Mouse (Mus musculus): ENCODE data around the gene Use1. TPM values are rescaled to one million over a fixed set of nuclear protein-coding genes. Genes with fewer than 3 reads are reported as not detected.

The Use1 gene
- 74.6 and 89.0 TPM in 2 replicates for polyA plus RNA-seq (2015; fragmentation: Nextera tagmentation; extraction: Ambion mirVana)

DNA sequence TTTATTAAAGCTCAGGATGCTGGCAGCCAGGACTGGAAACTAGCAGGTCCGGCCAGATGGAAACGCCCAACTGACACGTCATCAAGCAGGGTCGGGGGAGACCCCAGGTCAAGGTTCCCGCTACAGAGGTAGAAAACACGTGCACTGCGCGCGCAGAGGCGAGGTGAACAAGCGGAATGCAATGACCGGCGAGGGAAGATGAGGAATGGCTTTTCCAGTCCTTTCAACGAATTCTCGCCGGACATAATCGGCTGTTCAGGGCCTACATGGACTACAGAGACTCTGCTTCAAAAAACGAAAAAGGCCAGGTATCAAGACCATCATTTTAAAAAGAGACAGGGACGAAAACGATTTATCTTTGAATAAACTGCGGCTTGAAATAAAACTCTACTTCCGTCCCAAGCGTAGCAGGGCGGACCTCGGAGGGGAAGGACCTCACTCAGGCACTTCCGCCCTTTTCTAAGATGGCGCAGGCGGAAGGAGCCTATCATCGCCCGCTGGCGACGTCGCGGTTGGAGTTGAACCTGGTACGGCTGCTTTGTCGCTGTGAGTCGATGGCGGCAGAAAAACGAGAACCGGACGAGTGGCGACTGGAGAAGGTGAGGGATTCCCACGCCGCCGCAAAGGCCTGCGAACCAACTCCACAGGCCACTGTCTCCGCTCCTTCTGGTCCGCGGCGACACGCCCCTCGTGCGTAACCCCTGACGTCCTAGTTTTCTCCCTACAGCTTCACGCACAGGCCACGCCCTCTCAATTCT, at the start of gene Use1:
Gene Use1, plus strand, starts transcription at position 78 of the 758 bp plus-strand sequence.

DNA sequence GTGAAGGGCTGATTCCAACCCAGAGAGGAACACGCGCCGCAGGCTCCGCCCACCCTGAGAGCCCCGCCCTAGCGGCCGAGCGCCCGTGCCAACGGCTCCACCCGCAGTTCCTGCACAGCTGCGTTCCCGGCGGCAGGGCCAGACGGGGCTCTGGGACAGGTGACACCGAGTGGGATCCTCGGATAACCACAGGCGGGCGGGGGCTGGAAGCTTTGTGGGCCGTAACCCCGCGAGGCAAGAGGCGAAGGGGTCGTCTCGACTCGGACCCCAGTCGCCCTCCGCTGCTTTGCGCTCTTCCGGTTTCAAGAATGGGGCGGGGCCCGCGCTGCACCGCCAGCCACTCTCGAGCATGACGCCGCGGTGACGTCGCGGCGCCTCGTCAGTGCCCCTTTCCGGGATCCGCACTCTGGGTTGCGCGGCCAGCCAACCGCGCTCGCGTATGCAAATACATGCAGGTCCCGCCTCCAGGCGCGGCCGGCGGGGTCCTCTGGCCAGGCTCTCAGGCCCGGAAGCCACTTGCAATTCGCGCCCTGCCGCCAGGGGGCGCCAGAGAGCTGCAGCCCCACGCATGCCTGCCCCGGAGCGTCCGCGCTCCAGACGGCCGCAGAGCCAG, 4.7 kb downstream of the Use1 start, which contains the start of gene Ocel1:
Gene Ocel1, plus strand, starts transcription at position 63 of the 613 bp plus-strand sequence.

DNA sequence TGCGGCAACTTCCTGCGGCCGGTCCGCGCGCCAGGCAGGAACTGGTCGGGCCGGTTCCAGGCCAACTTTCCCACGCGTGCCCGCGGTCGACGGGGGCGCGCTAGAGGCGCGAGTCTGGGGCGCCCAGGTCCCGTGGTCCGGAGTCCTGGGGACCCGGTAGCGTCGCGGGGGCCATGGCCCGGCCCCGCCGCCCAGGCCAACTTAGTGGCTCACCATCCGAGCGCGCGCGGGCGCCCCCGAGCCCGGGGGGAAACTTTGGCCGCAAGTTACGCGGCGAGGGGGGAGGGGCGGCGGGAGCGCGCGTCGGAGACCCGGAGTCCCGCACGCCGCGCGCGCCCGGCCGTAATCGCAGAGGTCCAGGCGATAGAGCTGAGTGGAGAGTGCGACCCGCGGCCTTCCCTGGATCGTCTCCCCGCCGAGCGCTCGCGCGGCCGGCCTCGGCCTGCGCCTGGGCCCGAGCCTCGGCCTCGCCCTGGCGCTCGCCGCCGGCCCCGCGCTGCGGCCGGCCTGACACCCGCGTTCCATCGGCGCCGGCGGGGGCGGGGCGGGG, 14.8 kb downstream of the Use1 start, which contains the start of gene Nr2f6:
Gene Nr2f6, minus strand, starts transcription at position 540 of the 550 bp plus-strand sequence.

DNA sequence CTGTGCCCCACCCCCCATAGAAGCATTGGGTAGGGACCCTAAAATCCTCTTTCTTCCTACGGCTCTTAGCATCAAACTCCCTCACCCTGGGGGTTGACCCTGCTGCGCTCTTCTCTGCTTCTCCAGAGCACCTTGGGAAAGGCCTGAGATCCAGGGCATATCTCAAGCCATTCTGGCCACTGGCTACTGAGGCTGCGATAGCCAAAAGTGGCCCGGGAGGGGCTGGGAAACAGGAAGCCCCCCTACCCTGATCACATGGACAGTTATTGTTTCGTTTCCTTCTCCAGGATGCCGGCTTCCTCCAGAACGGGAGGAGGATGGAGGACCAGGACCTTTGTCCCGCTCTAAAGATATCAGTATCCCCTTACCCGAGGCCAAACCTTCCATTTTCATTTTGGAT, 29.0 kb downstream of the Use1 start, which contains the start of gene Ushbp1:
Gene Ushbp1, minus strand, starts transcription at position 174 of the 400 bp plus-strand sequence.

DNA sequence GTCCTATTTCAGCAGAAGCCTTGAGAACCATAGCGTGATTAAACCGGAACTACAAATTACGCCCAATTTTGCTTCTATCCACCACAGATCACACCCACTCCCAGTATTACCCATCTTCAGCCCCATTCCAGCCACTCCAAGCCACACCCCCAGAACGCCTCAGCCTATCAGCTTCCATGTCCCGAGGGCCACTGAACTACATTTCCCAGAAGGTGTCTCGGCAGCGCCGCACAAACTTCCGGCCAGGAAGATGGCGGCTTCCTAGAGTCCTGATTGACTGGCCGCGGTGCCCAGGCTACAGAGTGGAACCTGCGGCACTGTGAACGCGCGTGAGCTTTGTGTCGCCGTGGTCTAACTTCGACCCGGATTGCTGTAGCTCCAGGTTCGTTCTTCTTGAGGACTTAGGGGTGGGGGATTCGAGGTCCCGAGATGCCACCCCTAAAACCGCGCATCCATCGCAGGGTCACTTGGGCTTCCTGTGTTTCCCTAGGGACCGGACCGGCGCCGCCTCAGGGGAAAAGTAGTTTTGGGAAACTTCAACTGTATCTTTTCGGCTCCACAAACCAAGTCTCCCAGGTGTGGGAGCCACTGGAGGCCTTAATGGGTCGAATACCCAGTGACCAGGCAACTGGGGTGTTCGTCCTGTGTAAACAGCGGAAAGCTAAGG, 30.1 kb downstream of the Use1 start, which contains the start of gene Babam1:
Gene Babam1, plus strand, starts transcription at position 223 of the 667 bp plus-strand sequence.

DNA sequence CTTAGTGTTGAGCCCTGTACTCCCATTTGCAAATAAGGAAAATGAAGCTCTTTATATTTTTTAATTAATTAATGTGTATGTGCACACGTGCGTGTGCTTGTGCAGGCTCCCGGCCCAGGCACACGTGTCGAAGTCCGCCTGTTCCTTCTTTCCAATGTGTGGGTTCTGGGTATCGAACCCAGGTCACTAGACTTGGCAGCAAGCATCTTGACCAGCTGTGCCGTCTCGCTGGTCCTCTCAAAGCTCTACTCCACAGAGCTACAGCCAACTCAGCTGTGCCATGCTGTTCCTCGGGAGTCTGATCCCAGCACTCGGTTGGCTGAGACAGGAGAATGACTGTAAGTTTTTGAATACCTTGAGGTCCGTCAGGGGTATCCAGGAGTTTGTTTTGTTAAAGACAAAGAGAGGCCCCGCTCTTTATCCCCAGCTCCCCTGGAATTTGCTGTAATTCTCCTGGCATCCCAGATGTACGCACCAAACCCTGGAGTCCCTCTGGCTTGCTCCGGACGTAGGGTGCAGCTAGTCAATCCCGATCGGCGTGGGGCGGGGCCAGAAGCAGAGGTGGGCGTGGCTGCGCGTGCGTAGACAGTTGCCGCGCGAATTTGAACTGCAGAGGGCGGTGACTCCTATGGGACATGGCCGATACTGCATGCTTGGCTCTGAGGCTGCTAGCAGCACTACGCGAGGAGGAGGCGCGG, 38.9 kb downstream of the Use1 start, which contains the start of gene Ankle1:
Gene Ankle1, plus strand, starts transcription at position 610 of the 698 bp plus-strand sequence.

Other genes starting within 250 kb of the Use1 start
- 11.0 and 13.2 TPM in 2 replicates for gene Myo9b, start 94.1 kb upstream of the Use1 start, polyA plus RNA-seq (2015; fragmentation: Nextera tagmentation; extraction: Ambion mirVana)
- gene Haus8, start 93.9 kb upstream of the Use1 start, polyA plus RNA-seq (2015; fragmentation: Nextera tagmentation; extraction: Ambion mirVana) = 41.4 and 47.5 TPM in 2 replicates
- 7.8 and 8.6 TPM in 2 replicates for gene Ocel1, start 4.5 kb downstream of the Use1 start, polyA plus RNA-seq (2015; fragmentation: Nextera tagmentation; extraction: Ambion mirVana)
- gene Nr2f6, start 15.1 kb downstream of the Use1 start, polyA plus RNA-seq (2015; fragmentation: Nextera tagmentation; extraction: Ambion mirVana) = 9.6 and 13.2 TPM in 2 replicates
- 7.3 and 10.4 TPM in 2 replicates for gene Ushbp1, start 29.0 kb downstream of the Use1 start, polyA plus RNA-seq (2015; fragmentation: Nextera tagmentation; extraction: Ambion mirVana)
- 58.4 and 62.9 TPM in 2 replicates for gene Babam1, start 30.0 kb downstream of the Use1 start, polyA plus RNA-seq (2015; fragmentation: Nextera tagmentation; extraction: Ambion mirVana)
- gene Ankle1, start 39.2 kb downstream of the Use1 start, polyA plus RNA-seq (2015; fragmentation: Nextera tagmentation; extraction: Ambion mirVana) = 44.9 and 47.2 TPM in 2 replicates
- gene Abhd8, start 96.8 kb downstream of the Use1 start, polyA plus RNA-seq (2015; fragmentation: Nextera tagmentation; extraction: Ambion mirVana) = 12.1 and 15.6 TPM in 2 replicates
- 132 and 137 TPM in 2 replicates for gene Mrpl34, start 98.1 kb downstream of the Use1 start, polyA plus RNA-seq (2015; fragmentation: Nextera tagmentation; extraction: Ambion mirVana)
- gene Dda1, start 102.4 kb downstream of the Use1 start, polyA plus RNA-seq (2015; fragmentation: Nextera tagmentation; extraction: Ambion mirVana) = 57.6 and 58.7 TPM in 2 replicates
- 0.48 and 0.53 TPM in 2 replicates for gene Ano8, start 119.1 kb downstream of the Use1 start, polyA plus RNA-seq (2015; fragmentation: Nextera tagmentation; extraction: Ambion mirVana)
- 8.7 and 9.3 TPM in 2 replicates for gene Gtpbp3, start 121.3 kb downstream of the Use1 start, polyA plus RNA-seq (2015; fragmentation: Nextera tagmentation; extraction: Ambion mirVana)
- gene Plvap, start 144.9 kb downstream of the Use1 start, polyA plus RNA-seq (2015; fragmentation: Nextera tagmentation; extraction: Ambion mirVana) = 80.9 and 96.7 TPM in 2 replicates
- gene Ccdc194, start 158.9 kb downstream of the Use1 start, polyA plus RNA-seq (2015; fragmentation: Nextera tagmentation; extraction: Ambion mirVana) = 0.11 and 0.13 TPM in 2 replicates
- 74.9 and 101 TPM in 2 replicates for gene Bst2, start 170.6 kb downstream of the Use1 start, polyA plus RNA-seq (2015; fragmentation: Nextera tagmentation; extraction: Ambion mirVana)
- gene Mvb12a, start 176.1 kb downstream of the Use1 start, polyA plus RNA-seq (2015; fragmentation: Nextera tagmentation; extraction: Ambion mirVana) = 45.0 and 54.4 TPM in 2 replicates
- 3.3 and 4.9 TPM in 2 replicates for gene Tmem221, start 192.0 kb downstream of the Use1 start, polyA plus RNA-seq (2015; fragmentation: Nextera tagmentation; extraction: Ambion mirVana)
- 0.05 and 0.08 TPM in 2 replicates for gene Nxnl1, start 199.8 kb downstream of the Use1 start, polyA plus RNA-seq (2015; fragmentation: Nextera tagmentation; extraction: Ambion mirVana)
- 7.9 and 14.5 TPM in 2 replicates for gene Slc27a1, start 202.0 kb downstream of the Use1 start, polyA plus RNA-seq (2015; fragmentation: Nextera tagmentation; extraction: Ambion mirVana)
- gene Pgls, start 225.3 kb downstream of the Use1 start, polyA plus RNA-seq (2015; fragmentation: Nextera tagmentation; extraction: Ambion mirVana) = 174 and 198 TPM in 2 replicates
- gene Fam129c, start 230.8 kb downstream of the Use1 start, polyA plus RNA-seq (2015; fragmentation: Nextera tagmentation; extraction: Ambion mirVana) = 8.2 and 11.6 TPM in 2 replicates
- 34.5 and 44.4 TPM in 2 replicates for gene Colgalt1, start 244.2 kb downstream of the Use1 start, polyA plus RNA-seq (2015; fragmentation: Nextera tagmentation; extraction: Ambion mirVana)